Mouse (Mus musculus) spleen, adult 2 months (tissue): ENCODE measurements at regions not wholly inside any gene's neighbourhood (a gene's known extent, or its start where the extent isn't known, plus 50 kb on each side); places are given as distances from the start of the nearest gene placed in this dataset.

Experiments
- CTCF ChIP-seq: fragments of 200-500 bp; IDR thresholded peaks from 2 replicates; pipeline ENCODE4 v1.5.1; 2011; ENCODE audit warnings: mild to moderate bottlenecking, inconsistent platforms; ENCODE audit not compliant: insufficient read depth, insufficient read length, insufficient replicate concordance; ENCODE audit errors: extremely low read depth
- POLR2A ChIP-seq: fragments of 200-500 bp; IDR thresholded peaks from 2 replicates; pipeline ENCODE4 v1.6.1; 2011; ENCODE audit warnings: low read depth, low read length, inconsistent platforms

DNA sequence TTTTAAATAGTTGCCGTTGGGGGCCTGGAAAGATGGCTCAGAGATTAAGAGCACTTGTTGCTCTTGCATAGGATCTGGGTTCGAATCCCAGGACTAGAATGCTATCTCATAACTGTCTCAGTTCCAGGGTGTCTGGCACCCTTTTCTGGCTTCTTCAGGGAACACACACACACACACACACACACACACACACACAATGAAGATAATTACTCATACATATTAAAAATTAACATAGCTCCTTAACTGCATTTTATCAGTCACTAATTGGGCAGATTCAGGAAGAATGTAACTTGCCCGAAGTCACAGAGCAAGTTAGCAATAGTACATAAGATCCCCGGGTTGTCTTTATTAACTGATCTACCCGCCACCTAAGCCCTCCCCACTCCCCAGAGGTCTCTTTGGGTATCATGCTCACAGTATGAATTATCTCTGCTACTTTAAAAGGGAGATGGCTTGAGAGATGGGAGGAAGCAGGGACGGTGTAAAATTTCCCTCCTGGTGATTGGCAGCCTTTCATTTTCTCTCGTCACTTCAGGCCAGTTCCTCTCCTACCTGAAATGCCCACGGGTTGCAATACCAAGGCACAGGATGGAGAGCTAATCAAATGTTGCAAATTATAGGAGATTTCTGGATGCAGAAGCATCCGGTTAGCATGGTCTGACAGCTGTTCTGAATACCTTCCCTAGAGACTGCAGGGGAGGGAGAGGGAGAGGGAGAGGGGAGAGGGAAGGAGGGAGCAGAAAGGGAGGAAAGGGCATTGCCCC lies 258.3 kb downstream of the Cd83 start:
- TF ChIP-seq CTCF: no peak
- TF ChIP-seq POLR2A: no peak
